Mouse (Mus musculus): ENCODE measurements around the gene Ak9.

Ak9 gene

DNA sequence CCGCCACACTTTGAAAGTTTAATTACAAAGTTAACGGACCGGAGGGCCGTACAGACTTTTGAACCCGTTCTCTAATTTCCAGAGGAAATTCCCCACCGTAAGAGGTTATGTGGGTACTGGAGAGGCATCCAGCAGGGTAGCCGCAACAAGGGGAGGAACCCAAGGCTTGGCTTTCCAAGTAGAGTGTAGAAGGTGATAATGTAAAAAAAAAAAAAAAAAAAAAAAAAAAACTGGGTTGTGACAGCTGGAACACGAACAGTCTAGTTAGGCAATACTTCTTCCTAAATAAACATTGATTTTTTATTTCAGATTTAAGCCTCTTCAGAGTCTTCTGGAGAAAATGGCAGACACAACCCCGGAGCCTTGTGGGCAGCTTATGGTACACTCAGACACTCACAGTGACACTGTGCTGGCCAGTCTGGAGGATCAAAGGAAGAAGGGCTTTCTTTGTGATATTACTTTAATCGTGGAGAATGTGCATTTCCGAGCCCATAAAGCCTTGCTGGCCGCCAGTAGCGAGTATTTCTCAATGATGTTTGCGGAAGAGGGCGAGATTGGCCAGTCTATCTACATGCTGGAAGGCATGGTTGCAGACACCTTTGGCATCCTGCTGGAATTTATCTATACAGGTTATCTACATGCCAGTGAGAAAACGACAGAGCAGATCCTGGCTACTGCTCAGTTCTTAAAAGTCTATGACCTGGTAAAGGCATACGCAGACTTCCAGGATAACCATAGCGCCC is 147.2 kb downstream of the Ak9 start:
- no peak for DNase-seq (ENCODE audit: low read depth, low spot score)

DNA sequence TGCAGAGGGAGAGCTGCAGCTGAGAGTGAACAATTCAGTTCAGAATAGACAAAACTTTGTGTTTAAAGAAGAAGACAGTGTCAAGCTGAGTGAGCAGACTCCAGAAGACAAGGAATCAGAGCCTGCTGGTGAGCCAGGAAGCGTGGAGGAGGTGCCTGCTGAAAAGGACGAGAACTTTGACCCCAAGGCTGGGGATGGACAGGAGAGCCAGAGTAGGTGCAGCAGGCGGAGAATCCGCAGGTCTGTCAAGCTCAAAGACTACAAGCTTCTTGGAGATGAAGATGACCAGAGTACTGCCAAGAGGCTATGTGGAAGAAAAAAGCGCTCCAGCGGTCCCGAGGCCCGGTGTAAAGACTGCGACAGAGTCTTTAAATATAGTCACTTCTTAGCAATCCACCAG is 147.9 kb downstream of the Ak9 start:
- DNase-seq (ENCODE audit: low read depth, low spot score) = no peak

DNA sequence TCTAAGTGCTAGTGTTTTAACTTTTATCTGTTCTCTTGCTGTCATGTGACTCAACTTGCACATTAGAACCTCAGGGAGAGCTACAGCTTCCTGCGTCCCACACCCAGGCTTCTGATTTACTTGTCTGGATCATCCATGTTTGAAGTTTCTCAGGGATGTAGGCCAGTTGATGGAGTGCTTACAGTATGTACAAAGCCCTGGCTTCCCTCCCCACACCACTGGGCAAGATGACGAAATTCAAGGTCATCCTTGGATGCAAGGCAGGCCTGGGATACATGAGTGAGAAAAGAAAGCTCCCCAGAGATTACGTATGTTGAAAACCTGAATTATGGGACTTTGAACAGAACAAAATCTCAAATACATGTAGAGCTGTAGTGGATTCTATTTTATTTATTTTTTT is 149.0 kb downstream of the Ak9 start:
- no peak for DNase-seq (ENCODE audit: low read depth, low spot score)

DNA sequence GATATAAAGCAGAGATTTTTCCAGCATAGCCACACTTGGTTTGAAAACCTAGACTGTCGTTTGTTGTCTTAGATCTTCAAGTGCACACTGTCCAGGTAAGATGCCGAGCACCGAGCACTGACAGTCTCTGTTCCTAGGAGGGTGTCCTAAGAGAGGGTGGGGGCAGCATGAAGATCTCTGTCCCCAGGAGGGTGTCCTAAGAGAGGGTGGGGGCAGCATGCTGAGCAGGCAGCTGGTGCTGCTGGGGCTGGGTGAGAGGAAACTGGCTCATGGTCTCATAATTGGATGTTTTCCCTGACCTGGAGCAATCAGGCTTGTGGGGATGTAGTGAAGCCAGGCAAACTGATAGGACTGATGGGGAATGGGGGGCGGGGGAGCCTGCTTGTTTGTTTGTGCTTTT is 156.2 kb downstream of the Ak9 start:
- no peak for DNase-seq (ENCODE audit: low read depth, low spot score)

DNA sequence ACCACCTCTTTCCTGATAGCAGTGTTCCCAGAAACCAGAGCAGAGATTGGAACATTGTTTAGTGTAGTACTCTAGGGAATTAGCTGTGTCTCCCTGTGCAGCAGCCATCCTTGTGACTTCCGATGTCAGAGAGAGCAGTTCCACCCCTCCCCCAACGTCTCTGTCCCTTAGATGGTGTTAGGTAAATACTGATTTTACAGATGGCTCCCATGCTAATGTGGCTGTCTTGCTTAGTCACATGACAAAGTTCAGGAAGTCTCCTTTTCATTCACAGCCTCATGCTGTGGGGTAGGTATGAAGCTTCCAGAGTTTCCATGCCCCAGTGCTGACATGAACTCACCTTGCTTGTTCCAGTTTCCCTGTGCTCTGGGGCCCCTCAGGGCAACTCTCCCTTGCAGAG is 156.7 kb downstream of the Ak9 start:
- no peak for DNase-seq (ENCODE audit: low read depth, low spot score)

DNA sequence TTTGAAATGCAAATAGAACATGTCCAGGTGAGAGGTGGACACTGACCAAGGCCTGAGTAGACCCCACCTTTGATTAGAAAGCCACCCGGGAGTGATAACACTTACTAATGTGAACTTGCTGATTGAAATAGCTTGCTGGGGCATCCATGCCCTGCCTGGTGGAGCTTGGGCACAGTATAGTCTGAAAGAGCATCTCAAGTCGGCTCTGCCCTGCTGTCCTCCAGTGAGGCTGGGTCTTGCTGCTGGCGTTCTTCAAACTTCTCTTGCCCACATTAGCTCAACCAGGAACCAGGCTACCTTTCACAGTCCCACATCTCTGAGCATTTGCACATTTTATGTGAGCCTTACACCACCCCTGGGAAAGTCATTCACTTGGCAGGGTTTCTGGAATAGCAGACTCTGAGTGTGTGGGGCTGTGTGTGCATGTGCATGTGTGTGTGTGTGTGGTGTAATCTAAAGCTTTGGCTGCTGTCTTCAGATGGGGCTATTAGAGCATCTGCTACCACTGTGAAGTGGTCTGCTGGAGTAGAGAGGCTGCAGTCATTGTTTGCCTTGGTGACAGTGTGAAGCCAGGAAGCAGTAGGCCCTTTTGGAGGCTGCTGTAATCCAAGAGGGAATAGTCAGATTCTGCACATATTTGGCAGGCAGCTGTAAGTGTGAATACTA is 157.4 kb downstream of the Ak9 start:
- no peak for DNase-seq (ENCODE audit: low read depth, low spot score)

DNA sequence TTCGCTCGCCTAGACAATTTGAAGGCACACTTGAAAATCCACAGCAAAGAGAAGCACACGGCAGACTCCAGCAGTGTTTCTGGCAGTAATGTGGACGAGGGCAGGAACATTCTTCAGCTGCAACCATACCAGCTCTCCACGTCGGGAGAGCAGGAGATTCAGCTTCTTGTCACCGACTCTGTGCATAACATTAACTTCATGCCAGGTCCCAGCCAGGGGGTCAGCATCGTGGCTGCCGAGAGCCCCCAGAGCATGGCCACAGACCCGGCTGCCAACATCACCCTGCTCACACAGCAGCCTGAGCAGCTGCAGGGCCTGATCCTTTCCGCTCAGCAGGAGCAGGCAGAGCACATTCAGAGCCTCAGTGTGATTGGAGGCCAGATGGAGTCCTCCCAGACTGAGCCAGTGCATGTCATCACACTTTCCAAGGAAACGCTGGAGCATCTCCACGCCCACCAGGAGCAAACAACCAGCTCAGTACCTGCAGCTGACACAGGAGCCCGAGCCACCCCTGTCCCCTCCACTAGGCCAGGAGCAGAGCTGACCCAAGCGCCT is 160.7 kb downstream of the Ak9 start:
- no peak for DNase-seq (ENCODE audit: low read depth, low spot score)

DNA sequence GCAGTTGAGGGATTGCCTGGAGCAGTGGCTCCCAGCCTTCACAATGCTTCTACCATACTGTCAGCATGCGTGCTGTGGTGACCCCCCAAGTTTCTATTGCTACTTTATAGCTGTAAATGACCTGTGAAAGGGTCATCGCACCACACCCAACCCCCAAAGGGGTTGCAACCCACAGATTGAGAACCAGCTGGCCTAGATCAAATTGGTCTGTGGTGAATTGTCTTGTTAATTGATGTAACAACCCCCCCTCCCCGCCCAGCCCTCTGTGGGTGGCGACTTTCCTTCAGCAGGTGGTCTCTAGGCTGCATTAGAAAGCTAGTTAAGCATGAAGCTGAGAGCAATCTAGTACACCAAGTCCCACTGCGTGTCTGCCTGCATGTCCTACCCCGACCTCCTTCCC is 163.5 kb downstream of the Ak9 start:
- DNase-seq (ENCODE audit: low read depth, low spot score) = no peak

DNA sequence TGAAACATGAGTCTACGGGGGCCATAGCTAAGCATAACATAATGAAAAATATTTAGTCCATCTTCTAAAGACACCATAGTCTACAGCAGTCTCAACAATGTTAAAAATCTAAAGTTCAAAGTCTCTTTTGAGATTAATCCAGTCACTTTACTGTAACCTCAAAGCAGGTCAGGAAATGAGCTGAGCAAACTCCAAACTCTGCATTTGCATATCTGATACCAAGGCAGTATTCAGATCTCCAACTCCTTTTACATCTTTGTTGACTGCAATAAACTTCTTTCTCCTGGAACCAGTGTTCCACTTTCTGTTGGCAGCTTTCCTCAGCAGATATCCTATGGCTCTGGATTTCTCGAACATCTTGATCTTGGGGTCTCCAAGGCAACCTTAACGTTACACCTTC is 166.9 kb downstream of the Ak9 start:
- no peak for DNase-seq (ENCODE audit: low read depth, low spot score)

DNA sequence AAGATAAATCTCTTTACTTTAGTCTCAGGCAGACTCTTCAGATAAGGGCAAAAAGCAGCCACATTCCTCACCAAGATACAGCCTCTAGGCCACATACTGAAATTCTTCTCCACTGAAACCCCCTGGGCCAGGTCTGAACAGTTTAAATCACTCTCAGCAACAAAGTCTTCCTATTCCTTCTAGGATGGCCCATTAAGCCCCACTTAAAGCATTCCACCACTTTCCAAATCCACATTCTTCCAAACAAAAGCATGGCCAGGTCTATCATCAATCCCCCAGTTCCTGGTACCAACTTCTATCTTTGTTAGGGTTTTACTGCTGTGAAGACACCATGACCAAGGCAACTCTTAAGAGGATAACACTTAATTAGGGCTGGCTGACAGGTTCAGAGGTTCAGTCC is 168.8 kb downstream of the Ak9 start:
- DNase-seq (ENCODE audit: low read depth, low spot score) = no peak

DNA sequence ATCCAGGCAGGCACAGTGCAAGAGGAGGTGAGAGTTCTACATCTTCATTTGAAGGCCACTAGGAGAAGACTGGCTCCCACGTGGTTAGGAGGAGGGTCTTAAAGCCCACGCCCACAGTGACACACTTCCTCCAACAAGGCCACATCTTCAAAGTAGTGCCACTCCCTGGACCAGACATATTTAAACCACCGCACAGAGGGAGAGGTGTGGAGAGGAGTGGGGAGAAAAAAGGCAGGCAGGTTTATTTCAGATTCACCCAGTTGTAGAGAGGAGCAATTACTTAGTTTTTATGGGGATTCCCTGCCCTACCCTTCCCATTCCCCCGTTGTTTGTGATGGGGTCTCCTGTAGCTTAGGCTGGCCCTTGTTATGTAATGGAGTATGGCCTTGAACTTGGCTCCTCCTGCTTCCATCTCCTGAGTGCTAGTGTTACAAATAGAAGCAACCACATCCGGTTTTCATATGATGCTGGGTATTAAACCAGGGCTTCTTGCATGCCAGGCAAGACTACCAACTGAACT is 169.2 kb downstream of the Ak9 start:
- DNase-seq (ENCODE audit: low read depth, low spot score) = no peak

DNA sequence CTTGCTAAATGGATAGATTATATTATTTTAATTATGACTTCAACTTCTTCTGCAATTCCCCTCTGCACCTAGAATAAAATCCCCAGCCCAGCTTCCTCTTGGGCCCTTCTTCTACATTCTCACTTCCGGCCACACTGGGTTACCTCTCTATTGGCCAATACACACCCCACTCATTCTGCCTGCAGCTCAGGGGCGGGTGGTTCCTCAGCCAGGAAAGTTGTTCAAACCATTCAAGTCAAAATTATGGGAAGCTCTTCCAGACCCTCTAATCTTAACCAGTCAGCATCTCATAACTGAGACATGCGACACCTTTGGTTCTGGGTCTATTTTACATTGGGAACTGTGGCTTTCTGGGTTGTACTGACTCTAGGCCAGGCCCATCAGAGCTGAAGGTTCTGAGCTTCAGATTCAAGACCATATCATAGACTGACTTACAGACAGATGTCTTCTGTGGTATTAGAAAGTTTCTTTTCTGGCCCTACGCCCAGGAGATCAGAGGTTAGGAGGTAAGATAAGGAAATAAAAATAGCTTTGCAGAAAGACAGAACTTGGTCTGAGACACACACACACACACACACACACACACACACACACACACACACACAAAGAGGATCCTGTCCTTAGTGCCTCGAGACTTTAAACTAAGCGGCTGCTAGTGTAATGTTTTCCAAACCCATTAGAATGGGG is 170.1 kb downstream of the Ak9 start:
- DNase-seq (ENCODE audit: low read depth, low spot score) = no peak

DNA sequence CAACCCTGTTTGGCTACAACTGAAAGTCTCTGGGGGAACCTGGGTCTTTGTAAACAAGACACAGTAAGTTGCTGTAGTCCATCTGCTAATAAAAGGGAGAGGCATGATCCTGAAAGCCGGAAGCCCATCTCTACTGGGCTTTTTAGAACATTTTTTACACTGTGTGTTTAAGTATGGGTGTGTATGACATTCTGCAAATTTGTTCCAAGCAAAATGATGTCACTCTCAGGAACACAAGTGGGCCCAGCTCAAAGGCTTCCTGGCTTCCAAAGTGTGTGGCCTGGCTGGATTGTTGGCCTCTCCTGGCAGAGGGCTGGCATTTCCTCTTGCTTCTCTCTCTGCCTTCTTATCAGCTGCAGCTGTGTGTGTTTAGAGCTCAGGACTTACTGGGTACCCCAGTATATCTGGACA is 171.2 kb downstream of the Ak9 start:
- DNase-seq (ENCODE audit: low read depth, low spot score) = no peak

DNA sequence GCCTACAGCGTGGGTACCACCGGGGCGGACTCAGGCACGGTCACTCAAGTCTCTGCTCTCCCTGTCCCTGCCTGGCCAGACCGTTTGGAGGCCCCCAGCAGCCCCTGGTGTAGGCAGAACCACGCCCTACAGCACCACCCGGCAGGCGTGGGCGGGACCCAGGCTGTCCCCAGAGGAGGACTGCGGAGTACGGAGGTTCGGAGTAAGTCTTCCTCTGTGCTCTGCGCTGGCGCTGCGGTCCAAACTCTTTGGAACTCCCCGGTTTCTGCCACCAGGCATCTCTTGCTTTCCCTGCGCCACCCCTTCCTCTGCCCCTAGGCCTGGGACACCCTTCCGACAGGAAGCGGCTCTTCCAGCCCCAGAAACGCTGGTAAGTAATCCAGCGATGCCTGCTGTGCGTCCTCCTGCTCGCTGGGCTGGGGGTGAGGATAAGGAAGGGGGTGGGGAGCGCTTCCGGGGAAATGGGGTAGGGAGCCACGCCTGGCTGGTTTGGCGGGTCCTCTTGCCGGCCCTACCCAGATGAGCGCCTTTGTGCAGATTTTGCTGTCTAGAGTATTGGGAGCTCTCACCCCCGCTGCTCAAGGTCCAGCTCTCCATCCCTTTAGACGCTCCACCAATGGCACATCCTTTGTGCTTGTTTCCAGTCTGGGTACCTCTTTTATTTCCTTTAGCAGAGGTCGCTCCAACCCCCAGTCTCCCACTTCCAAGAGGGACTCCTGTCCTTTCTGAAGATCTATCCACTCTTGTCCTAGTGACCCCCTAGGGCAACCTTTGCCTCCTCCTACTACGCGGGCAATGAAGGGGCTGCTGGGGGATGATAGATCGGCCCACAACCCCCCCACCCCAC is 172.6 kb downstream of the Ak9 start, which contains the start of gene Mical1:
TSS of gene Mical1 (plus strand) at position 144 of the 847 bp plus-strand sequence.
- no peak for DNase-seq (ENCODE audit: low read depth, low spot score)

DNA sequence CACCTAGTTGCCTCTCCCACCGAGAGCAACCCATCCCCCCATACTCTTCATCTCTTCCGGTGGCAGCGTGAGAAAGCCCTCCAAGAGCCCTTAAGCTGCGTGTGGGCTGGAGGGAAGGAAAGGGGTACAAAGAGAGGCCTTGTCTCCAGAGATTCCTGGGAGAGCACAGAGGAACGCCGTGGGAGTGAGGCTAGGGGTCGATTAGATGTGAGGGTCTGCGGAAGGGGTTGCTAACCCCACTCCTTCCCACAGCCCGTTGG is 173.2 kb downstream of the Ak9 start:
- no peak for DNase-seq (ENCODE audit: low read depth, low spot score)

DNA sequence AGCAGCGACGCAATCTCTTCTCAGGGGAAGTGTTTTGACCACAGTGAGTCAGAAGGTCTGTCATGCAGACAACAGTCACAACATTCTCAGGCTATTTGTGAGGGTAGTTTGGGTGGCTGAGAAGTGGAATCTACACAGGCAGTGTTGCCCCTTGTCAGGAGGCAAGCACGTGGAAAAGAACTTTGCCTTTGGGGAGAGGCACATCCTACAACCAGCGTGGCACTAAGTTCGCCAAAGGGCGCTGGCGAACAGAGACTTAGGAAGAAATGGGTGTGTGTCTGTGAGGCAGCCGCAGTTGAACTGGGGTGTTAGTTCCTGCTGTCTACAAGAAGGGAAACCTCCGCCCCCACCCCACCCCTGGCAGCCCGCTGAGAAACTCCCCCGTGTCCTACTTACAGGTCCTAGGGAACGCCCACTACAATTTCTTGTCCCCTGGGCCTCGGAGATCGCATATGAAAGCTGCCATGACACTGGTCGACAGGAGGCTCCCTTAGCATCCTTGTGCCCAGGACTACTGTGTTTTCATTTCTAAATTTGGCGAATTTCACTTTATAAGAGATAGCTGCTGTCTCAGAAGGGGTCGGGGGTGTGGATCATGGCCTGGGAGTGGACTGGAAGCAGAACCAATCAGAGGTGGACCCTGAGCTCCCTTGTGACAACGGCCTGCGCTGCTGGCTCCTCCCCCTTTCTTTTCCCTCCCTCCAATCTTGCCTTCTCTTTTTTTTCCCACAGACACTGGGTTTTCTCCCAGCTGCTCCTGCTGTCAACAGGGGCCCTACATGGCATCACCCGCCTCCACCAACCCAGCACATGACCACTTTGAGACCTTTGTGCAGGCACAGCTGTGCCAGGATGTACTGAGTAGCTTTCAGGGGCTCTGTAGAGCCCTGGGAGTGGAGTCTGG is 173.8 kb downstream of the Ak9 start:
- no peak for DNase-seq (ENCODE audit: low read depth, low spot score)

DNA sequence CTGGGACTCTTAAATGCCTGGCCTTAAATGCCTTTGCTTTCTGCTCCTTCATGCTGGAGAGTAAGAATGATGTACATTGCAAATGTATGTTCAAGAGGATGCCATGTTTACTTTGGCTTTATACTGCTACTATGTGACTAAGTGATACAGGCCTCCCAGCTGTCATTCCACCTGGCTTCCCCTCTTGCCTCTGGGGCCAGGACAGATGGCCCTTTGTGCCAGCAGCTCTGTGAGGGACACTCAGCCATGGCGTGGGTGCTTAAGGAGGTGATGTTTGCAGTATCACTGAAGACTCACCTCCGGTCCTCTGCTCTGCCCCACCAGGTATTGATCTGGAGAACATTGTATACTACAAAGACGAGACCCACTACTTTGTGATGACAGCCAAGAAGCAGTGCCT is 176.2 kb downstream of the Ak9 start:
- no peak for DNase-seq (ENCODE audit: low read depth, low spot score)

DNA sequence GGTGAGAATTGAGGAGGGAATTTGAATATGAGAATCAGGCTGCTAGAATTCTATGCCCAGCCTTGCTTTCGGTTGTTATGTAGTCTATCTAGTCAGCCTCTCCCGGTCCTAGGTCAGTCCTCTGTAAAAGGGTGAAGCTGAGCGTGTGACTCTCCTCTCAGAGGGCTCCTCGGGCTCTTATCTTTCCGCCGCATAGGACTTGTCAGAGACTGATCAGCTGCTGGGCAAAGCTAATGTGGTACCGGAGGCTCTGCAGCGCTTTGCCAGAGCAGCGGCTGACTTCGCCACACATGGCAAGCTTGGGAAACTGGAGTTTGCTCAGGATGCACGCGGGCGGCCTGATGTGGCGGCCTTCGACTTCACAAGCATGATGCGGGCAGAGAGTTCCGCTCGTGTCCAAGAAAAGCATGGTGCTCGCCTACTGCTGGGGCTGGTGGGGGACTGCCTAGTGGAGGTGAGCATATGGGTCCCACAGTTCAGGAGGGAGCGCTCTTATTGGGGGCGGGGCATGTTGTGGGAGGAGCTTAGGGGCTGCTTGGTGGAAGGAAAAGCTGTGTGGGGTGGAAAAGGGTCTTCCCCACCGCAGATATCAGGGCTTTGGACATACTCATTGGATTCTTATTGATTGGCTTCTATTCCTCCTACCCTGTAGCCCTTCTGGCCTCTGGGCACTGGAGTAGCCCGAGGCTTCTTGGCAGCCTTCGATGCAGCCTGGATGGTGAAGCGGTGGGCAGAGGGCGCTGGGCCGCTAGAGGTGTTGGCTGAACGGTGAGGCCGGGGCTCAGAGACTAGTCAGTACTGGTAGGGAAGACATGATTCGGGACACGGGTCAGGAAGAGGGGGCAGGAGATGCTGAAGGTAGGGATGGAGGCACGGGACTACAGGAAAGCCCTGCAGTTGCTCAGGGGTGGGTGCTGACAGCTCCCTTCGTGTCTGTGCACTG is 177.4 kb downstream of the Ak9 start:
- DNase-seq (ENCODE audit: low read depth, low spot score) = no peak

DNA sequence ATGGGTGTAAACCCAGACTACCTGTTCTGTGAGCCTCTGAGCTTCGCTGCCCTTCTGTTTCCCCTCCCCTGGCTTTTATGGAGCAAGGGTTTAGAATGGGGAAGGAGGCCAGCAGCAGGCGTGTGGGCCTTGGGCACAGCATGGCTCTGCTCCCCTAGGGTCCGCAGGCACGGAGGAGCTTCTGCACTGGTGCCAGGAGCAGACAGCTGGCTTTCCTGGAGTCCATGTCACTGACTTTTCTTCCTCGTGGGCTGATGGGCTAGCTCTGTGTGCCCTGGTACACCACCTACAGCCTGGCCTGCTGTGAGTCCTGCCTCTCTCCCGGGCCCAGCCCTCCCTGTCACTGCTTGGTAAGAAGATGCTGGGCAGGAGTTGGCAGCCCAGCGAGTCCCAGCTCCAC is 178.7 kb downstream of the Ak9 start:
- no peak for DNase-seq (ENCODE audit: low read depth, low spot score)

All from retina, adult 2 months (tissue).